Mouse (Mus musculus): ENCODE measurements around the gene Col6a6. TPM values are rescaled to one million over a fixed set of nuclear protein-coding genes. Genes with fewer than 3 reads are reported as not detected.
"Not testable (repeated sequence)": the region's sequence is repeated elsewhere in the genome, so short reads cannot be mapped to it uniquely, and the experiment has no call there.

Gene Col6a6
- polyA plus RNA-seq (2016; fragmentation: Nextera tagmentation; extraction: Ambion mirVana), result 0.37 and 0.55 TPM in 2 replicates

GRCm38 (mm10) chr9:105827791-105828385 is at the start of gene Col6a6:
Gene Col6a6, minus strand, starts transcription at chr9:105828160.
- Histone ChIP-seq H3K4me2 (replicated peaks) (peak within 1 kb of the TSS; percentile 46), H3K27ac (no peak within 1 kb of the TSS), H3K4me3 (peak within 1 kb of the TSS; percentile 15), H3K4me1 (peaks cover 6% of the 10 kb centered on the region; the same call in 1 of the 2 replicates), H3K9me3 (no peaks in the 10 kb centered on the region), H3K36me3 (no peaks in the 10 kb centered on the region), H3K9ac (peak within 1 kb of the TSS; percentile 17), H3K27me3 (peaks cover 9% of the 10 kb centered on the region; the same call in 1 of the 2 replicates)
- ATAC-seq (ENCODE audit: insufficient number of reproducible peaks, insufficient read depth, low FRiP score, low TSS enrichment), result no peak
- WGBS, result 18% methylated on average over 20 of the region's 20 CpGs

- no peak overlapping the region for H3K27ac ChIP-seq
- no peak for ATAC-seq (ENCODE audit: insufficient number of reproducible peaks, insufficient read depth, low FRiP score, low TSS enrichment)
- H3K9me3 ChIP-seq, result no peaks in the 10 kb centered on the region
- H3K4me2 ChIP-seq (replicated peaks), result no peak overlapping the region
- no peaks in the 10 kb centered on the region for H3K36me3 ChIP-seq
- no peak overlapping the region for H3K9ac ChIP-seq
- no peak overlapping the region for H3K4me3 ChIP-seq
- WGBS, result 95% methylated on average over 4 of the region's 4 CpGs
- H3K27me3 ChIP-seq, result no peaks in the 10 kb centered on the region
- H3K4me1 ChIP-seq, result no peaks in the 10 kb centered on the region
Observed at GRCm38 (mm10) chr9:105876124-105876523, 48.2 kb upstream of the Col6a6 start.

- ATAC-seq (ENCODE audit: insufficient number of reproducible peaks, insufficient read depth, low FRiP score, low TSS enrichment), result no peak
- no peak overlapping the region for H3K4me3 ChIP-seq
- H3K27me3 ChIP-seq, result no peaks in the 10 kb centered on the region
- no peak overlapping the region for H3K9ac ChIP-seq
- H3K4me2 ChIP-seq (replicated peaks), result no peak overlapping the region
- H3K36me3 ChIP-seq, result no peaks in the 10 kb centered on the region
- no peaks in the 10 kb centered on the region for H3K9me3 ChIP-seq
- 79% methylated on average over 14 of the region's 14 CpGs for WGBS
- H3K27ac ChIP-seq, result no peak overlapping the region
- no peaks in the 10 kb centered on the region for H3K4me1 ChIP-seq
Observed at GRCm38 (mm10) chr9:105871643-105872042, 43.7 kb upstream of the Col6a6 start.

GRCm38 (mm10) chr9:105857773-105858172 is 29.8 kb upstream of the Col6a6 start:
- no peaks in the 10 kb centered on the region for H3K27me3 ChIP-seq
- no peak overlapping the region for H3K4me3 ChIP-seq
- no peaks in the 10 kb centered on the region for H3K4me1 ChIP-seq
- H3K36me3 ChIP-seq, result no peaks in the 10 kb centered on the region
- H3K9me3 ChIP-seq, result no peaks in the 10 kb centered on the region
- WGBS, result 15% methylated on average over 6 of the region's 6 CpGs
- no peak overlapping the region for H3K4me2 ChIP-seq (replicated peaks)
- no peak for ATAC-seq (ENCODE audit: insufficient number of reproducible peaks, insufficient read depth, low FRiP score, low TSS enrichment)
- H3K9ac ChIP-seq, result no peak overlapping the region
- H3K27ac ChIP-seq, result no peak overlapping the region

- no peak overlapping the region for H3K4me3 ChIP-seq
- no peak overlapping the region for H3K9ac ChIP-seq
- H3K4me1 ChIP-seq, result no peaks in the 10 kb centered on the region
- no peaks in the 10 kb centered on the region for H3K9me3 ChIP-seq
- WGBS, result 79% methylated on average over 1 of the region's 1 CpGs
- H3K27me3 ChIP-seq, result no peaks in the 10 kb centered on the region
- no peak overlapping the region for H3K4me2 ChIP-seq (replicated peaks)
- no peaks in the 10 kb centered on the region for H3K36me3 ChIP-seq
- no peak for ATAC-seq (ENCODE audit: insufficient number of reproducible peaks, insufficient read depth, low FRiP score, low TSS enrichment)
- no peak overlapping the region for H3K27ac ChIP-seq
Observed at GRCm38 (mm10) chr9:105852778-105853065, 24.8 kb upstream of the Col6a6 start.

- ATAC-seq (ENCODE audit: insufficient number of reproducible peaks, insufficient read depth, low FRiP score, low TSS enrichment), result no peak
- H3K36me3 ChIP-seq, result no peaks in the 10 kb centered on the region
- 83% methylated on average over 14 of the region's 14 CpGs for WGBS
- no peaks in the 10 kb centered on the region for H3K9me3 ChIP-seq
- H3K4me2 ChIP-seq (replicated peaks), result no peak overlapping the region
- H3K27ac ChIP-seq, result no peak overlapping the region
- H3K4me1 ChIP-seq, result no peaks in the 10 kb centered on the region
- no peak overlapping the region for H3K4me3 ChIP-seq
- H3K9ac ChIP-seq, result no peak overlapping the region
- H3K27me3 ChIP-seq, result no peaks in the 10 kb centered on the region
Observed at GRCm38 (mm10) chr9:105852015-105852777, 24.2 kb upstream of the Col6a6 start.

GRCm38 (mm10) chr9:105851011-105851410 is 23.1 kb upstream of the Col6a6 start:
- Histone ChIP-seq H3K4me3 (no peak overlapping the region), H3K36me3 (no peaks in the 10 kb centered on the region), H3K27ac (no peak overlapping the region), H3K9me3 (no peaks in the 10 kb centered on the region), H3K4me2 (replicated peaks) (no peak overlapping the region), H3K9ac (no peak overlapping the region), H3K4me1 (no peaks in the 10 kb centered on the region), H3K27me3 (no peaks in the 10 kb centered on the region)
- WGBS, result 91% methylated on average over 3 of the region's 3 CpGs
- ATAC-seq (ENCODE audit: insufficient number of reproducible peaks, insufficient read depth, low FRiP score, low TSS enrichment), result no peak

- H3K27ac ChIP-seq, result no peak overlapping the region
- ATAC-seq (ENCODE audit: insufficient number of reproducible peaks, insufficient read depth, low FRiP score, low TSS enrichment), result no peak
Observed at GRCm38 (mm10) chr9:105848396-105848795, 20.4 kb upstream of the Col6a6 start.

GRCm38 (mm10) chr9:105847261-105847660 is 19.3 kb upstream of the Col6a6 start:
- no peaks in the 10 kb centered on the region for H3K4me1 ChIP-seq
- ATAC-seq (ENCODE audit: insufficient number of reproducible peaks, insufficient read depth, low FRiP score, low TSS enrichment), result no peak
- H3K9ac ChIP-seq, result no peak overlapping the region
- no peaks in the 10 kb centered on the region for H3K9me3 ChIP-seq
- H3K36me3 ChIP-seq, result no peaks in the 10 kb centered on the region
- H3K27ac ChIP-seq, result no peak overlapping the region
- H3K4me2 ChIP-seq (replicated peaks), result no peak overlapping the region
- 90% methylated on average over 5 of the region's 5 CpGs for WGBS
- H3K27me3 ChIP-seq, result no peaks in the 10 kb centered on the region
- no peak overlapping the region for H3K4me3 ChIP-seq

More at GRCm38 (mm10) chr9:105848396-105848795, 20.4 kb upstream of the Col6a6 start:
- H3K9ac ChIP-seq, result no peak overlapping the region
- 79% methylated on average over 4 of the region's 4 CpGs for WGBS
- H3K9me3 ChIP-seq, result no peaks in the 10 kb centered on the region
- H3K27me3 ChIP-seq, result no peaks in the 10 kb centered on the region
- H3K4me2 ChIP-seq (replicated peaks), result no peak overlapping the region
- H3K4me3 ChIP-seq, result no peak overlapping the region
- no peaks in the 10 kb centered on the region for H3K36me3 ChIP-seq
- H3K4me1 ChIP-seq, result no peaks in the 10 kb centered on the region

- not testable (repeated sequence) for H3K9me3 ChIP-seq; ATAC-seq (ENCODE audit: insufficient number of reproducible peaks, insufficient read depth, low FRiP score, low TSS enrichment); H3K4me3 ChIP-seq; H3K4me1 ChIP-seq; H3K9ac ChIP-seq; H3K36me3 ChIP-seq; H3K27me3 ChIP-seq; H3K4me2 ChIP-seq (replicated peaks); H3K27ac ChIP-seq
- 56% methylated on average over 5 of the region's 5 CpGs for WGBS
Observed at GRCm38 (mm10) chr9:105841386-105841785, 13.4 kb upstream of the Col6a6 start.

- no peak overlapping the region for H3K27ac ChIP-seq
- no peak overlapping the region for H3K4me2 ChIP-seq (replicated peaks)
- no peaks in the 10 kb centered on the region for H3K9me3 ChIP-seq
- no peaks in the 10 kb centered on the region for H3K27me3 ChIP-seq
- no peak for ATAC-seq (ENCODE audit: insufficient number of reproducible peaks, insufficient read depth, low FRiP score, low TSS enrichment)
- no peak overlapping the region for H3K4me3 ChIP-seq
- WGBS, result 83% methylated on average over 5 of the region's 5 CpGs
- H3K4me1 ChIP-seq, result no peaks in the 10 kb centered on the region
- H3K36me3 ChIP-seq, result no peaks in the 10 kb centered on the region
- no peak overlapping the region for H3K9ac ChIP-seq
Observed at GRCm38 (mm10) chr9:105839147-105839515, 11.2 kb upstream of the Col6a6 start.

GRCm38 (mm10) chr9:105838396-105839146 is 10.6 kb upstream of the Col6a6 start:
- no peak overlapping the region for H3K27ac ChIP-seq
- H3K4me1 ChIP-seq, result no peaks in the 10 kb centered on the region
- H3K36me3 ChIP-seq, result no peaks in the 10 kb centered on the region
- H3K27me3 ChIP-seq, result no peaks in the 10 kb centered on the region
- H3K9me3 ChIP-seq, result no peaks in the 10 kb centered on the region
- 79% methylated on average over 4 of the region's 4 CpGs for WGBS
- ATAC-seq (ENCODE audit: insufficient number of reproducible peaks, insufficient read depth, low FRiP score, low TSS enrichment), result no peak
- no peak overlapping the region for H3K4me3 ChIP-seq
- no peak overlapping the region for H3K4me2 ChIP-seq (replicated peaks)
- H3K9ac ChIP-seq, result no peak overlapping the region
